Mouse (Mus musculus): Measurements from ENCODE around the gene Tmco2. TPM values are rescaled to one million over a fixed set of nuclear protein-coding genes. Genes with fewer than 3 reads are reported as not detected.

Gene Tmco2
- total RNA-seq (2023) = not detected

DNA sequence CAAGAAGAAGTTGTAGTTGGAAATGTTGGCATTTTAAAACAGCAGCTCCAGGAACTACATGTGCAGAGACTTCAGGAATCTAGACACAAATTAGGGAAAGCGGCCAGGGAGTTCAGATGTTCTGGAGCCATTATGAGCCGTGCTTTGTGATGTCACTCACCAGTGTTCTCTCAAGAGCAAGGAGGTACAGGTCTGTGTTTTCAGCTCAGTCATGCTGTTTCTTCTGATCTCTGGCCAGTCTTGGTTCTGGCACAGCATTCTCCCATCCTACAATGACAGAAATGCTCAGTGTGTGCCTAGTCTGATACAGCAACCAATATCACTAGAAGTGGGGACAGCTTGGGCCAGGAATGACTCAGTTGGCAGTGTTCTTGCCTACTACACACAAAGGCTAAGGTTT lies at the start of gene Tmco2:
Gene Tmco2, minus strand, starts transcription at position 101 of the 400 bp plus-strand sequence.

DNA sequence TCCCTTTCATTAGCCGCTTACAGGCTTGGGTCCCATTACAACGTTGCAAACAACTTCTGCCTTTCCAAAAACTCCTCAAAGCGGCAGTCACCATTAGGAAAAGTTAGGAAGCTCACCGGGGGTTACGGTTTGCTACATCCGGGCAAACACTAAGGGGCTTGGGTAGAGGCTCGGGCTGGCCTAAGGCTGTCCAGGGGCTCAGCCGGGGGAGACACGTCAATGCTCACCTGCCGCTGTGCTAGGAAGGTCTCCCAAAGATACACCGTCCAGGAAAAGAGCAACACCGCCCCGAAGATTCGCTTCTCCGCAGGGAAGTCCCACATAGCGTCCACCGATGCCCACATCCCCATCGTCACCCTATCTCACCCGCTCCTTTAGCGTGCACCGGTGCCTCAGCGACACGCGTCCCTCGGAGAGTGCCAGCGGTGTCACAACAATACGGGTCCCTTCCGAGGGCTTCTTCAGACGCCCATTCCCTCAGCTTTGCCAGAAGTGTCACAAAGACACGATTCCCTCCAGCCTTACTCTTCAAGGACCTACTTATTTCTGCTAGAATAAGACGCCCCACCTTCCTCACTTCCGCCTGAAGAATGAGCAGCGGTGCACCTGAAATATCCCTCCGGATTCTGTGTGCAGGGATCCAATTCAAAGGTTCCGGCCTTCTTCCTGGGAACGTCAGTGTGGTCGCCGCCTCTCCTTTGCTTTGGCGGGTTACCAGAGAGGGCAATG lies 11.2 kb downstream of the Tmco2 start, which contains the start of gene Zmpste24:
Gene Zmpste24, minus strand, starts transcription at position 592 of the 729 bp plus-strand sequence.

Other genes starting within 250 kb of the Tmco2 start
- 1 to 10 TPM; 4.6 to 7.9 TPM for gene Exo5, start 184.2 kb downstream of the Tmco2 start, total RNA-seq (2023)
- 1 to 10 TPM; 5.8 to 6.8 TPM for gene Zfp69, start 157.5 kb downstream of the Tmco2 start, total RNA-seq (2023)
- 100 to 1,000 TPM; 113 to 130 TPM for gene Smap2, start 92.0 kb downstream of the Tmco2 start, total RNA-seq (2023)
- gene Col9a2, start 69.8 kb downstream of the Tmco2 start, total RNA-seq (2023) = not detected
- 10 to 100 TPM; 20.5 to 21.4 TPM for gene Zmpste24, start 11.0 kb downstream of the Tmco2 start, total RNA-seq (2023)
- 10 to 100 TPM; 45.0 to 45.2 TPM for gene Rlf, start 105.9 kb upstream of the Tmco2 start, total RNA-seq (2023)
- not detected for gene Gm12888, start 215.7 kb upstream of the Tmco2 start, total RNA-seq (2023)

Measured in monocyte, adult 59 days (primary cell).